Mouse (Mus musculus) CH12.LX (cell line): ENCODE results near the gene Rapgef4. TPM values are rescaled to one million over a fixed set of nuclear protein-coding genes. Genes with fewer than 3 reads are reported as not detected.

ENCODE experiments used
- DNase-seq: peaks from one replicate; pipeline ENCODE4 v3.0.0-alpha.2; 2013; ENCODE audit errors: extremely low read depth
- H3K27ac ChIP-seq: 2 replicates; pipeline ENCODE4 v1.5.1; 2012; ENCODE audit warnings: low read depth, mild to moderate bottlenecking, control low read depth, moderate library complexity; ENCODE audit not compliant: insufficient read depth
- H3K27me3 ChIP-seq: replicated peaks from 2 replicates; pipeline ENCODE3; 2012; ENCODE audit warnings: inconsistent platforms
- H3K36me3 ChIP-seq, 2 experiments: replicated peaks in 1 of 2; 2 replicates each; pipeline versions ENCODE3 to v1.6.1; 2012; ENCODE audit warnings: inconsistent platforms in 1 of 2, low read length in 1 of 2, mild to moderate bottlenecking in 1 of 2, mixed read lengths in 1 of 2, moderate library complexity in 1 of 2; ENCODE audit not compliant: control insufficient read depth in 1 of 2, insufficient read depth in 1 of 2
- H3K4me1 ChIP-seq, 2 experiments: 2 replicates each; pipeline ENCODE4 v1.6.1; 2012; ENCODE audit warnings: inconsistent platforms in 1 of 2, moderate library complexity in 1 of 2; ENCODE audit not compliant: insufficient read depth in 2 of 2, control insufficient read depth in 1 of 2
- H3K4me2 ChIP-seq: 2 replicates; pipeline ENCODE4 v1.6.1; 2012; ENCODE audit warnings: low read depth, mild to moderate bottlenecking, control low read depth; ENCODE audit not compliant: poor library complexity, insufficient read depth, severe bottlenecking
- H3K4me3 ChIP-seq, 3 experiments: fragments of 150-350 bp in 1 of 3; sonication (generic) in 1 of 3; replicated peaks in 1 of 3; 2 replicates each; pipeline versions ENCODE3 to v1.5.1; 2011 to 2012; ENCODE audit warnings: low read depth in 2 of 3, low read length in 2 of 3, mild to moderate bottlenecking in 2 of 3, moderate library complexity in 2 of 3, control low read depth in 1 of 3, improper control_type of control experiment in 1 of 3, inconsistent platforms in 1 of 3, mixed read lengths in 1 of 3; ENCODE audit not compliant: poor library complexity in 1 of 3
- H3K79me2 ChIP-seq: replicated peaks from 2 replicates; pipeline ENCODE4 v1.6.1; 2012; ENCODE audit warnings: mild to moderate bottlenecking, moderate library complexity; ENCODE audit not compliant: control insufficient read depth, poor library complexity, insufficient read depth, severe bottlenecking; ENCODE audit errors: extremely low read depth
- H3K9ac ChIP-seq: 2 replicates; pipeline ENCODE4 v1.6.1; 2012; ENCODE audit warnings: low read depth, mild to moderate bottlenecking, control low read depth, moderate library complexity; ENCODE audit not compliant: insufficient read depth
- H3K9me3 ChIP-seq: replicated peaks from 2 replicates; pipeline ENCODE3; 2012; ENCODE audit warnings: low read length, inconsistent platforms, mixed read lengths
- BHLHE40 ChIP-seq: IDR thresholded peaks from 2 replicates; pipeline ENCODE4 v1.6.1; 2011; ENCODE audit warnings: mild to moderate bottlenecking, low read depth, low read length, improper control_type of control experiment
- ELF1 ChIP-seq: IDR thresholded peaks from 2 replicates; pipeline ENCODE4 v1.6.1; 2014; ENCODE audit warnings: low read depth, mild to moderate bottlenecking, inconsistent platforms, low read length, improper control_type of control experiment
- EP300 ChIP-seq: IDR thresholded peaks from 2 replicates; pipeline ENCODE4 v1.6.1; 2011; ENCODE audit warnings: low read length, improper control_type of control experiment
- ETS1 ChIP-seq: conservative IDR thresholded peaks from 2 replicates; pipeline ENCODE4 v1.6.1; 2012; ENCODE audit warnings: low read depth, mild to moderate bottlenecking, inconsistent platforms, low read length, improper control_type of control experiment, moderate library complexity
- IRF4 ChIP-seq: IDR thresholded peaks from 2 replicates; pipeline ENCODE4 v1.6.1; 2014; ENCODE audit warnings: low read depth, mild to moderate bottlenecking, inconsistent platforms, low read length, improper control_type of control experiment
- JUN ChIP-seq: IDR thresholded peaks from 2 replicates; pipeline ENCODE4 v1.6.1; 2011; ENCODE audit warnings: low read depth, mild to moderate bottlenecking, low read length, improper control_type of control experiment, moderate library complexity; ENCODE audit not compliant: insufficient read depth
- MEF2A ChIP-seq: IDR thresholded peaks from 2 replicates; pipeline ENCODE4 v1.6.1; 2014; ENCODE audit warnings: low read depth, mild to moderate bottlenecking, inconsistent platforms, low read length, improper control_type of control experiment, borderline replicate concordance
- MYC ChIP-seq: IDR thresholded peaks from 2 replicates; pipeline ENCODE4 v1.6.1; 2011; ENCODE audit warnings: low read depth, mild to moderate bottlenecking, improper control_type of control experiment, low read length
- NRF1 ChIP-seq: IDR thresholded peaks from 2 replicates; pipeline ENCODE4 v1.6.1; 2014; ENCODE audit warnings: low read depth, mild to moderate bottlenecking, inconsistent platforms, low read length, improper control_type of control experiment, moderate library complexity
- PAX5 ChIP-seq: IDR thresholded peaks from 2 replicates; pipeline ENCODE4 v1.6.1; 2012; ENCODE audit warnings: low read length, inconsistent platforms, mixed read lengths
- RCOR1 ChIP-seq: conservative IDR thresholded peaks from 2 replicates; pipeline ENCODE4 v1.6.1; 2012; ENCODE audit warnings: low read depth, mild to moderate bottlenecking, inconsistent platforms, low read length, improper control_type of control experiment
- SMC3 ChIP-seq: IDR thresholded peaks from 2 replicates; pipeline ENCODE4 v1.6.1; 2011; ENCODE audit warnings: low read depth, low read length, improper control_type of control experiment
- UBTF ChIP-seq: IDR thresholded peaks from 2 replicates; pipeline ENCODE4 v1.6.1; 2012; ENCODE audit warnings: low read depth, mild to moderate bottlenecking, inconsistent platforms, low read length, improper control_type of control experiment, moderate library complexity
- USF1 ChIP-seq: IDR thresholded peaks from 2 replicates; pipeline ENCODE4 v1.6.1; 2014; ENCODE audit warnings: low read depth, mild to moderate bottlenecking, inconsistent platforms, low read length, improper control_type of control experiment
- ZC3H11A ChIP-seq: IDR thresholded peaks from 2 replicates; pipeline ENCODE4 v1.6.1; 2012; ENCODE audit warnings: low read depth, mild to moderate bottlenecking, inconsistent platforms, low read length, improper control_type of control experiment
- ZKSCAN1 ChIP-seq: IDR thresholded peaks from 2 replicates; pipeline ENCODE4 v1.6.1; 2012; ENCODE audit warnings: low read depth, inconsistent platforms, low read length, improper control_type of control experiment, borderline replicate concordance
- ZMIZ1 ChIP-seq: IDR thresholded peaks from 2 replicates; pipeline ENCODE4 v1.6.1; 2012; ENCODE audit warnings: low read depth, mild to moderate bottlenecking, inconsistent platforms, low read length, improper control_type of control experiment
- dilution Hi-C: fragments of 300-500 bp; cut with MboI; formaldehyde crosslinking; loops from 2 replicates; pipeline ENCODE4 v1.14.3; 2020; ENCODE audit warnings: low sequenced_read_pairs; ENCODE audit not compliant: extremely low pct_unique_long_range_greater_than_20kb, extremely low pct_ligation_motif_present
- in situ Hi-C: fragments of 300-500 bp; cut with MboI; formaldehyde crosslinking; loops from 3 replicates; pipeline ENCODE4 v1.14.3; 2019; ENCODE audit warnings: low sequenced_read_pairs, low pct_ligation_motif_present, low pct_unique_long_range_greater_than_20kb, mixed read lengths
- polyA plus RNA-seq: library from polyadenylated mRNA; unstranded; fragments of >175 nt; gene quantifications from 2 replicates; pipeline ENCODE4 v1.2.1, GENCODE M21; 2012; ENCODE audit warnings: low read depth; ENCODE audit not compliant: insufficient read length
- total RNA-seq, 2 experiments: library from RNA; depleted of rRNA; stranded (reverse); fragments of 300-350 nt in 1 of 2; fragments of >200 nt in 1 of 2; gene quantifications; 2 replicates each; pipeline ENCODE4 v1.2.3; 2012 to 2014

Gene Rapgef4
- total and polyA plus RNA-seq, 3 experiments, result 0.12 to 0.13 TPM; not detected in 1

DNA sequence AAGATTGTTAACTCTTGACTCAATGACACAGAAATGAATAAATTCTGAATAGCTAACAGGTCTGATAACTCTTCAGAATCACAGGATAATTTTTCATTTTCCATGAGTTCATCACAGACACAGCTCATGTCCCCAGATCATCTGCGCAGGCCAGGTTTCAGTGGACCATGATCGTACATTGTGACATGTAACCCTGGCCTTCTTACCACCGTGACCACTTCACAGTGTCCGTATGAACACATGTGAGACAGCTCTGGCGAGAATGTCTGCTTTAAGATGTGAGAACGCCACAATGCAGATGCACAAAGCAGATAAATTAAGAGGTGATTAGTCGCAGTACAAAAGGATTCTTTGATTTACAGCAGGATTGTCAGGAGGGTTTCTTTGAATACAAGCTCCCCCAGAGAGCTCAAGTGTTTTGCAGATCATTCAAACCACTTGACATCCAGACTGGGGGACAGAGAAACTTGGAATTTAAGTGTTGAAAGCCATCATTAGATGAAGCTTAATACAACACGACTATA is 58.5 kb downstream of the Rapgef4 start:
- Histone ChIP-seq H3K27me3 (no peaks in the 10 kb centered on the region), H3K9me3 (no peaks in the 10 kb centered on the region), H3K4me1 (peaks cover 0 to 17% of the 10 kb centered on the region in 2 experiments; a peak in 2 of 4 replicates), H3K27ac (no peak overlapping the region), H3K79me2 (no peaks in the 10 kb centered on the region), H3K9ac (no peak overlapping the region), H3K4me3 (no peak overlapping the region), H3K36me3 (no peaks in the 10 kb centered on the region), H3K4me2 (no peak overlapping the region)
- DNase-seq, result no peak
- dilution Hi-C loops, result no loop called here
- in situ Hi-C loops, result loop anchor here (5.0 kb wide), 1 partner anchor 108 kb away; no protein-coding TSS in a partner anchor
- TF ChIP-seq UBTF (no peak), USF1 (no peak), EP300 (no peak), PAX5 (no peak), NRF1 (no peak), ZC3H11A (no peak), ELF1 (no peak)

DNA sequence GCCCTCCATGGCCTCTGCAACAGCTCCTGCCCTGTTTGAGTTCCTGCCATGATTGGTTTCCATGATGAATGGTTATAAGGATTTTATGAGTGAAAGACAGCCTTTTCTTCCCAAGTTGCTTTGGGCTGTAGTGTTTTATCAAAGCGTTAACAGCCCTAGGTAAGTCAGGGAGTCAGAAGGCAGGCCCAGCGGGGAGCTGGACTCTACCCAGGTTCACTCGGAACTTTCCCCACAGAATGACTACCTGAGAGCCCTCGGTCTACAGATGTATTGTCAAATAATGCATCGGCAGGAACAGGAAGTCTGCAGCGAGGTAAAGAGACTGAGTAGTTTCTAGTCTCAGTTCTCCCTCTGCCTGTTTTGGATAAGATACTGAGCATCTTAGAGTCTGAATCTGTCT is 60.0 kb downstream of the Rapgef4 start:
- DNase-seq, result no peak
- Histone ChIP-seq H3K4me2 (no peak overlapping the region), H3K79me2 (no peaks in the 10 kb centered on the region), H3K27me3 (no peaks in the 10 kb centered on the region), H3K9ac (no peak overlapping the region)
- dilution Hi-C loops (no loop called here), in situ Hi-C loops (loop anchor here (5.0 kb wide), 1 partner anchor 106 kb away; no protein-coding TSS in a partner anchor)
- TF ChIP-seq SMC3, result no peak
- no peak for TF ChIP-seq ETS1
- no peak for TF ChIP-seq ZKSCAN1
- TF ChIP-seq JUN, result no peak
- no peak for TF ChIP-seq ELF1
- TF ChIP-seq RCOR1, result no peak
- no peak for TF ChIP-seq MYC
- no peak for TF ChIP-seq NRF1
- TF ChIP-seq IRF4, result no peak
- no peak for TF ChIP-seq MEF2A
- no peak for TF ChIP-seq BHLHE40
- no peak for TF ChIP-seq ZMIZ1
- no peak for TF ChIP-seq ZC3H11A
- TF ChIP-seq, all 38 proteins: peak for 0
- Histone ChIP-seq H3K4me3 (no peak overlapping the region), H3K4me1 (peaks cover 0 to 11% of the 10 kb centered on the region in 2 experiments; a peak in 2 of 4 replicates), H3K27ac (no peak overlapping the region), H3K36me3 (no peaks in the 10 kb centered on the region), H3K9me3 (no peaks in the 10 kb centered on the region)
